Mouse (Mus musculus): ENCODE measurements around the gene Rps7.

DNA sequence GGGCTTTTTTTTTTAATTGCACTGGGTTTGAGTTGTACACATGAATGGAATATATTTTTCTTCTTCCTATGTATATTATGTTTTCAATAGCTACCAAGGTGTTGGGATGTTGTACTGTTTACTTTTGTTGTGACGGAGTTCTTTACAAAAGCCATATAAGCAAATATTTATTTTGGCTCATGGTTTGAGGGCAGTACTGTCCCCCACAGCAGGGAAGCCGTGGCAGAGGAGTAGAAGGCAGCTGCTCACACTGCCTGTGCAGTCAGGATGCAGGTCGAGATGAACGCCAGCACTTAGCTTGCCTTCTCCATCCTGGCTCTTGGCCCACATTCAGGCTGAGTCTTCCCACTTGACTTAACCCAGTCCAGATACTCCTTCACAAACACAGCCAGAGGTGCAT is 31.0 kb upstream of the Rps7 start:
- TF ChIP-seq ZMIZ1 (IDR thresholded peaks at IDR 0.05; ENCODE audit: low read depth, low read length) (no peak), CTCF (IDR thresholded peaks at IDR 0.05 in 2 of 3, conservative IDR thresholded peaks at IDR 0.05 in 1 of 3; ENCODE audit: control insufficient read depth in 1 of 3, insufficient read depth in 1 of 3, low read depth in 2 of 3, low read length in 3 of 3, poor library complexity in 1 of 3, severe bottlenecking in 1 of 3) (no peak), BHLHE40 (IDR thresholded peaks at IDR 0.05; ENCODE audit: borderline replicate concordance, low read depth, low read length) (no peak), GATA1 (IDR thresholded peaks at IDR 0.05; ENCODE audit: low read depth, low read length) (no peak), POLR2A (IDR thresholded peaks at IDR 0.05; ENCODE audit: control insufficient read depth in 1 of 2, insufficient read depth in 1 of 2, low read depth in 1 of 2, low read length in 2 of 2, poor library complexity in 1 of 2) (no peak), RAD21 (IDR thresholded peaks at IDR 0.05; ENCODE audit: low read depth, low read length) (no peak), EP300 (IDR thresholded peaks at IDR 0.05; ENCODE audit: low read depth in 1 of 2, low read length in 2 of 2) (no peak), TBP (IDR thresholded peaks at IDR 0.05; ENCODE audit: low read depth, low read length) (no peak), MYC (IDR thresholded peaks at IDR 0.05; ENCODE audit: low read depth, low read length) (no peak), MAFK (IDR thresholded peaks at IDR 0.05; ENCODE audit: borderline replicate concordance, low read depth, low read length) (no peak), ETS1 (IDR thresholded peaks at IDR 0.05; ENCODE audit: low read depth, low read length) (no peak), NRF1 (IDR thresholded peaks at IDR 0.05; ENCODE audit: insufficient read depth, low read depth, low read length, poor library complexity, severe bottlenecking) (no peak)
